Mouse (Mus musculus) left cerebral cortex, postnatal 14 days (tissue): ENCODE measurements at regions not wholly inside any gene's neighbourhood (a gene's known extent, or its start where the extent isn't known, plus 50 kb on each side); places are given as distances from the start of the nearest gene placed in this dataset.
A peak's percentile ranks its signal among the peaks of the same experiment; 100 is the strongest.

ENCODE experiments used
- DNase-seq, 2 experiments: peaks; one replicate each; pipeline ENCODE4 v3.0.0; 2021 to 2022; ENCODE audit warnings: low spot score in 2 of 2, mixed read lengths in 1 of 2
- intact Hi-C: fragments of 180-260 bp; cut with DNase I; formaldehyde crosslinking; loops from one replicate; pipeline ENCODE4 v1.15.1; 2025

DNA sequence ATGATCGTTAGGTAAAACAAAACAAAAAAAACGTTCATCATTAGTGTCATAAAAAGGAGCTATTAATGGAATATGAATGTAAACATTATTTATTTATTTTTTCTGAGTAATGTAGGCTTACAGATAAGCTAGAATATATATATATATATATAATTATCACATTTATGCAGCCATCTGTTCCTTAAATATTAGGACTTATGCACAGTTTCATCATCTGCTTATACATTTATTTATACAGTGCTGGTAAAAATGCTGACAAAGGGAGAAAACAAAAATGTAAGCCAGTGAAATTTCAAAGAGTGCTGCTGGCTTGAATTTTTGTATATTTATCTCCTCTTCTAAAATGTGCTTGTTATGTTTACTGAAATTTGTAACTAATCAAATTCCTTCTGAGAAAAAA, 4841.7 kb upstream of the Gm7489 start:
- DNase-seq: no peak
- intact Hi-C loops: no loop called here

DNA sequence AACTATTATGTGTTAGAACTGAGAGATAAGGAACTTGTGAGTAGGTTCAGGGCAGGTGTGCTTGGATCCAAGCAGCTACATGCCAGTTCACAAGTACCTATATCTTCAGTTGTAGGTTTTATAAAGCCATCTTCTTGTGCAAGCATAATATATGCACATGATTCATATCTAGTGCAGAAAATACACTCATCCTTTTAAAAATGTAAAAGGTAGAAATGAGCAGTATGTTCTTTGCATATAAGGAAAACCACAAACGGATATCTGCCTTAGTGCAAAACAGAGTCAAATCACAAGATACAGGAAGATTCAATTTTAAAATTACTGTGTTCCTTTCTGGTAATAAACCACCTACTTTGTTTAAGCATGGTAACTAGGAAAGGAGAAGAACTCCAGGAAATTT, 4819.6 kb upstream of the Gm7489 start:
- intact Hi-C loops: no loop called here
- no peak for DNase-seq

DNA sequence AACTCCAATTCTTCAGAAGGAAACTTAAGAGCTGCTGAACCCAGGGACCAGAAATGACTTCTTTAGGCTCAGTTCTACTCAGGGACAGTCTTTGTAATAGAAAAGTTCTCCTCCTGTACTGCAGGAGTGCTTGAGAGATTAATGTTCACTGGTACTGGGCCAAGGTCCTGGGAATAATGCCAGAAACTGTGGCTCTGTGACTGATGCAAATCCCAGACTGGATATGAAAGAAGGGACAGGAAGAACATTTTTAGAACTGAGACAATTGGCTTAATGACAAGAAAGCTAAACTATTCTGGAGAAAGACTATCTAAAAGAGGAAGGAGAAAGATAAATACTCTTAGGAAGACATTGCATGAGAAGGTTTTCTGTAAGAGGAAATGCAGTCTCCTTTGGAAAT, 4818.8 kb upstream of the Gm7489 start:
- intact Hi-C loops: no loop called here

DNA sequence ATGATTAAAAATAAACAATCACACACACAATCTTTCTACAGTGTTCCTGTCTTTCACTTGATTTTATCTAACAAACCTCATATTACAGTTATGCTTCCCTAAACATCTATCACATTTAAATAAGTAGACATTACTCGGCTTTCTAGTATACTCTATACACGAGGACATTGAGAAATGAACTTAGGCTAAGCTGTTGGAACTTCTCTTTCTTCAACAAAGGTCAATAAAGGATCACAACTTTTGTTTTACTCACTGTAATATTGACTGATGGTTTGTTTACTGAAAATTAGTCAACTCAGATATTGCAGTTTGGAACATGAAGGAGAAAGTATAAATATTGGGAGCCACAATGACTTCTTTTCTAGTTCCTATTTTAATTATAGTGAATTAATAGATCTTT, 4818.3 kb upstream of the Gm7489 start:
- DNase-seq: no peak
- intact Hi-C loops: no loop called here

More for the DNA sequence above, 4818.8 kb upstream of the Gm7489 start:
- peak; percentile 22 to 62 for DNase-seq
